Mouse (Mus musculus) ES-E14 (cell line): Measurements from ENCODE around the gene Ear2.
"Not testable (repeated sequence)": the region's sequence is repeated elsewhere in the genome, so short reads cannot be mapped to it uniquely, and the experiment has no call there.

Experiments used
- CHD2 ChIP-seq: IDR thresholded peaks from 2 replicates; pipeline ENCODE4 v1.6.1; 2014; ENCODE audit warnings: mild to moderate bottlenecking, low read depth, low read length, inconsistent platforms
- HCFC1 ChIP-seq: IDR thresholded peaks from 2 replicates; pipeline ENCODE4 v1.6.1; 2012; ENCODE audit warnings: low read length, inconsistent platforms, borderline replicate concordance; ENCODE audit not compliant: insufficient read depth
- MAFK ChIP-seq: IDR thresholded peaks from 2 replicates; pipeline ENCODE4 v1.6.1; 2014; ENCODE audit warnings: mild to moderate bottlenecking, low read depth, low read length, inconsistent platforms; ENCODE audit not compliant: insufficient read depth
- ZC3H11A ChIP-seq: IDR thresholded peaks from 2 replicates; pipeline ENCODE4 v1.6.1; 2012; ENCODE audit warnings: low read depth, mild to moderate bottlenecking, inconsistent platforms, low read length, borderline replicate concordance
- ZNF384 ChIP-seq: IDR thresholded peaks from 2 replicates; pipeline ENCODE4 v1.6.1; 2012; ENCODE audit warnings: low read depth, low read length, inconsistent platforms

GRCm38 (mm10) chr14:44102354-44102753 lies at the start of gene Ear2:
- not testable (repeated sequence) for TF ChIP-seq HCFC1, CHD2, MAFK, ZC3H11A, ZNF384
